Mouse (Mus musculus) heart, adult 2 months (tissue): ENCODE results near the gene Rcc1. TPM values are rescaled to one million over a fixed set of nuclear protein-coding genes. Genes with fewer than 3 reads are reported as not detected.

Experiments
- DNase-seq, 2 experiments: peaks; one replicate each; pipeline ENCODE4 v3.0.0; 2021
- H3K27ac ChIP-seq: fragments of 200-600 bp; 2 replicates; pipeline ENCODE4 v1.8.1; 2022
- H3K27me3 ChIP-seq: fragments of 200-500 bp; 2 replicates; pipeline ENCODE4 v1.6.1; 2012; ENCODE audit warnings: mild to moderate bottlenecking, low read length, inconsistent platforms, mixed read lengths; ENCODE audit not compliant: control insufficient read depth, insufficient read depth
- H3K36me3 ChIP-seq: fragments of 200-500 bp; 2 replicates; pipeline ENCODE4 v1.6.1; 2012; ENCODE audit warnings: low read length, inconsistent platforms; ENCODE audit not compliant: control insufficient read depth, insufficient read depth
- H3K4me1 ChIP-seq: fragments of 200-500 bp; 2 replicates; pipeline ENCODE4 v1.6.1; 2011; ENCODE audit warnings: low read length; ENCODE audit not compliant: control insufficient read depth, insufficient read depth
- H3K4me3 ChIP-seq: fragments of 200-600 bp; 2 replicates; pipeline ENCODE4 v1.8.1; 2022
- H3K79me2 ChIP-seq: fragments of 200-500 bp; replicated peaks from 2 replicates; pipeline ENCODE4 v1.6.1; 2012; ENCODE audit warnings: mild to moderate bottlenecking, inconsistent platforms, low read length, moderate library complexity, mixed read lengths; ENCODE audit not compliant: control insufficient read depth, insufficient read depth
- H3K9ac ChIP-seq: fragments of 200-500 bp; 2 replicates; pipeline ENCODE4 v1.6.1; 2012; ENCODE audit warnings: low read depth, mild to moderate bottlenecking, control low read depth, inconsistent platforms, low read length, mixed read lengths
- CTCF ChIP-seq: fragments of 200-600 bp; IDR thresholded peaks from 2 replicates; pipeline ENCODE4 v1.8.1; 2022; ENCODE audit warnings: antibody characterized with exemption, mild to moderate bottlenecking, moderate library complexity
- EP300 ChIP-seq: fragments of 200-500 bp; IDR thresholded peaks from 2 replicates; pipeline ENCODE4 v1.6.1; 2011; ENCODE audit warnings: low read depth, low read length, control low read depth; ENCODE audit not compliant: insufficient read depth
- POLR2A ChIP-seq: fragments of 200-500 bp; IDR thresholded peaks from 2 replicates; pipeline ENCODE4 v1.6.1; 2011; ENCODE audit warnings: mild to moderate bottlenecking, low read depth, low read length, control low read depth; ENCODE audit not compliant: insufficient read depth
- WGBS: fragments of 180-500 bp; shearing (Covaris S2); methylation state at CpG from one replicate; pipeline ENCODE4 v1.1.7; 2018; 5-methylcytosine and 5-hydroxymethylcytosine counted together
- intact Hi-C: fragments of 180-260 bp; cut with DNase I; formaldehyde crosslinking; loops from one replicate; pipeline ENCODE4 v1.15.1; 2025
- polyA plus RNA-seq: library from polyadenylated mRNA; depleted of rRNA; stranded (reverse); fragments of >200 nt; gene quantifications from 2 replicates; pipeline ENCODE4 v1.2.3, GENCODE M21; 2012
- total RNA-seq, 2 experiments: library from RNA; stranded (reverse); gene quantifications; 2 replicates each; pipeline ENCODE4 v1.2.3; 2021

Rcc1 gene
- total and polyA plus RNA-seq, 3 experiments = 5.1 to 7.5 (median 6.6) TPM

- Histone ChIP-seq H3K36me3 (peaks cover 11% of the 10 kb centered on the region), H3K27me3 (no peaks in the 10 kb centered on the region), H3K4me1 (peaks cover 5% of the 10 kb centered on the region), H3K27ac (no peak overlapping the region; the same call in 1 of the 2 replicates), H3K79me2 (no peaks in the 10 kb centered on the region), H3K9ac (no peak overlapping the region), H3K4me3 (peak overlapping the region; percentile 63)
- WGBS = 25% methylated on average over 10 of the region's 10 CpGs
- TF ChIP-seq EP300 (0 out of 2 replicates have a peak, but pooled peaks have one; percentile 17), POLR2A (0 out of 2 replicates have a peak, but pooled peaks have one; percentile 10), CTCF (peak; percentile 77)
- intact Hi-C loops = loop anchor here (2.0 kb wide), 1 partner anchor 43 kb away; the partner anchor contains the start of gene Rcc1
- DNase-seq = peak; percentile 35 to 40
Measured at GRCm38 (mm10) chr4:132309849-132310472, 43.4 kb downstream of the Rcc1 start.

GRCm38 (mm10) chr4:132309140-132309848 lies 44.1 kb downstream of the Rcc1 start:
- WGBS = under 1% methylated on average over 15 of the region's 15 CpGs
- H3K9ac ChIP-seq = peak overlapping the region; percentile 80
- H3K4me1 ChIP-seq = peaks cover 5% of the 10 kb centered on the region
- H3K27me3 ChIP-seq = no peaks in the 10 kb centered on the region
- H3K79me2 ChIP-seq = no peaks in the 10 kb centered on the region
- H3K36me3 ChIP-seq = peaks cover 11% of the 10 kb centered on the region
- peak overlapping the region; percentile 63 for H3K4me3 ChIP-seq
- no peak for TF ChIP-seq CTCF
- TF ChIP-seq EP300 = no peak
- TF ChIP-seq POLR2A = no peak
- intact Hi-C loops = loop anchor here (2.0 kb wide), 1 partner anchor 44 kb away; the partner anchor contains the start of gene Rcc1
- DNase-seq = no peak
- H3K27ac ChIP-seq = peak overlapping the region; percentile 80

- TF ChIP-seq EP300 = peak; percentile 68; the same call in 1 of the 2 replicates
- TF ChIP-seq CTCF = no peak
- peak; percentile 100 for TF ChIP-seq POLR2A
- H3K36me3 ChIP-seq = peaks cover 11% of the 10 kb centered on the region
- peak overlapping the region; percentile 63 for H3K4me3 ChIP-seq
- no peaks in the 10 kb centered on the region for H3K79me2 ChIP-seq
- intact Hi-C loops = loop anchor here (1.0 to 2.0 kb wide), 2 partner anchors 34 to 44 kb away; partner anchors contain the start of genes Rcc1 and Taf12
- no peaks in the 10 kb centered on the region for H3K27me3 ChIP-seq
- H3K9ac ChIP-seq = peak overlapping the region; percentile 80
- DNase-seq = peak; percentile 90 to 92
- H3K27ac ChIP-seq = peak overlapping the region; percentile 80
- peaks cover 5% of the 10 kb centered on the region for H3K4me1 ChIP-seq
- under 1% methylated on average over 41 of the region's 41 CpGs for WGBS
Measured at GRCm38 (mm10) chr4:132308437-132309139, 44.8 kb downstream of the Rcc1 start.

DNA sequence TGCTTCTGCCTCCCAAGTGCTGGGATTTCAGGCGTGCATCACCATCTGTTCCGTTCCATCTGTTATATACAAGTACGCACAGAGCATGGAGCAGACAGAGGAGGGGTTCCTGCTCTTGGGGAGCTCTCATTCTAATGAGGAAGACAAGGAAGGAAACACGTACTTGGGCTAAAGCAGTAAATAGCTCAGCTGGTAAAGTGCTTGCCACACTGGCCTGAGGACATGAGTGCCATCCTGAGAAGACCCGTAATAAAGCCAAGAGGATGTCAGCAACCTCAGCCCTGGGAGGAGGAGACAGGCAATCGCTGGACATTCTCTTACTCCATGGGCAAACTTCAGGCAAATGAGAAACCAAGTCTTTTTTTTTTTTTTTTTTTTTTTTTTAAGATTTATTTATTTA lies 47.4 kb downstream of the Rcc1 start:
- WGBS = 57% methylated on average over 6 of the region's 6 CpGs
- no peak for TF ChIP-seq POLR2A
- TF ChIP-seq CTCF = no peak
- TF ChIP-seq EP300 = no peak
- intact Hi-C loops = no loop called here
- Histone ChIP-seq H3K9ac (no peak overlapping the region), H3K27ac (no peak overlapping the region), H3K4me3 (no peak overlapping the region), H3K36me3 (peaks cover 9% of the 10 kb centered on the region), H3K27me3 (no peaks in the 10 kb centered on the region), H3K79me2 (no peaks in the 10 kb centered on the region), H3K4me1 (peaks cover 11% of the 10 kb centered on the region)
- no peak for DNase-seq

- DNase-seq = no peak
- H3K4me1 ChIP-seq = peaks cover 11% of the 10 kb centered on the region
- H3K4me3 ChIP-seq = no peak overlapping the region
- H3K36me3 ChIP-seq = peaks cover 3% of the 10 kb centered on the region; the same call in 1 of the 2 replicates
- H3K27me3 ChIP-seq = no peaks in the 10 kb centered on the region
- WGBS = 91% methylated on average over 8 of the region's 8 CpGs
- intact Hi-C loops = no loop called here
- no peaks in the 10 kb centered on the region for H3K79me2 ChIP-seq
- H3K27ac ChIP-seq = no peak overlapping the region
- TF ChIP-seq POLR2A (no peak), CTCF (no peak), EP300 (no peak)
- H3K9ac ChIP-seq = no peak overlapping the region
Measured at GRCm38 (mm10) chr4:132305276-132305675, 48.1 kb downstream of the Rcc1 start.
